Mouse (Mus musculus) Muller cell, postnatal 12 days (primary cell): ENCODE data around the gene Slc44a4.
"Not testable (repeated sequence)": the region's sequence is repeated elsewhere in the genome, so short reads cannot be mapped to it uniquely, and the experiment has no call there.

Experiments
- DNase-seq: peaks from one replicate; pipeline ENCODE4 v3.0.0-alpha.2; 2015; ENCODE audit errors: inconsistent ontology term

The Slc44a4 gene

DNA sequence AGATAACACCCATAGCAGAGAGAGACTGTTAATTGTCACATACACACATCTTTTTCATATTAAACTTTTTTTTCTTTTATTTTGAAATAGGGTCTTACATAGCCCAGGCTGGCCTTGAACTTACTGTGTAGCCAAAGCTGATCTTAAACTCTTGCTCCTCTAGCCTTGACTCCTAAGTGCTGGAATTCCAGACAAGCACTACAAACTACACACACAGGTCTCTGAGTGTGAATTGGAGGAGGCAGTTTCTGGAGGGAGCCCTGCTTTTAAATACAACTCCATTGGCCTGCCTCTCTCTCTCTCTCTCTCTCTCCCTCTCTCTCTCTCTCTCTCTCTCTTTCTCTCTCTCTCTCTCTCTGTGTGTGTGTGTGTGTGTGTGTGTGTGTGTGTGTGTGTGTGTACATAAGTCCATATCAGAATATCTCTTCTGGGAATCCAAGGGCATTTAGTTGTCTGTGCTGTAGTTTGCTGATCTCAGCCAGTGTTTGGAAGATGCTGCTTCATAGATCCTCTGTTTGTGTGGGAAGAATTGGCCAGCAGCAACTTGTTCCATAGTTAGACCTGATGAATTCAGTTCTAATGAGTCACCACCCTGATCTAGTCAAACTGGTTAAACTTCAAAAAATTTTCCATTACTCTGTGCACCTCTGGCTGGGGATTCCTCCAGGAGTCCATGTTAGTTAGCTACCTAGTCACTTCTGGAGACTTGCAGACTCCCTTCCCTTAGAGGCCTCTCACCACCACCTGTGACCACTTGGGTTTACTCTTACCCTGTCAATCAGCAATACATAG lies 46.6 kb downstream of the Slc44a4 start:
- DNase-seq: peak; percentile 63

- no peak for DNase-seq
Observed at GRCm38 (mm10) chr17:34962125-34962524, 47.9 kb downstream of the Slc44a4 start.

GRCm38 (mm10) chr17:34962841-34963240 lies 48.6 kb downstream of the Slc44a4 start:
- DNase-seq: no peak

GRCm38 (mm10) chr17:34964640-34965049 lies 50.4 kb downstream of the Slc44a4 start:
- DNase-seq: no peak

DNA sequence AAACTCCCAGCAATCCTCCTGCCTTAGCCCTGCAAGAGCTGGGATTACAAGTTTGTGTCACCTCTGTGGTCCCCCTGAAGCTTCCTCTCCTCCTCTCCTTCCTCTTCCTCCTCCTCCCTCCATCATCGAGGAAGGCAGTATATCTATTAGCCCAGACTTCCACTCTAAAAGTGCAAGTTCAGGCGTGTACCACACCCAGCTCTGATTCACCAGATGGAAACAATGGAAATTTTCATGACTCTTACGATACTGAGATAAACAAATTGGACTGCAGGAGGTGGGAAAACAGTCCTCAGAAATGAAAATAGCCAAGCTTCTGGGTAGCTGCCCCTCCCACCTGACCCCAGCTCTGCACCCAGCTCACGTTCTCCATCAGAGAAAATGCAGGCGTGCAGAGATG lies 51.4 kb downstream of the Slc44a4 start:
- no peak for DNase-seq

DNA sequence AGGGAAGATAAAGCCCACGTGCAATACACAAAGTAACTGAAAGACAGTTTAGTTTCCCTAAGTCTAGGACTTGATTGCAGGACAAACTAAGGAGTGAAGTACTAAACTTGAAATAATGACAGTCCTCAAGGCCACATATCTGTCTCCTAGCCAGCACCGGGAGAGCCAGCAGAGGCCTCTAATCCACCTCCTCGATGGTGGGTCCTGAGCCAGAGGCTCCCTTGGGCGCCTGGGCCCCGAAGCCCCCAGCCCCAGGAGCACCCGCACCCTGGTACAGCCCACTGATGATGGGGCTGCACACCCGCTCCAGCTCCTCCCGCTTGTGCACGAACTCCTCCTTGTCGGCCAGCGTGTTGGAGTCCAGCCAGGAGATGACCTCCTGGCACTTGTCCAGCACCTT lies 55.6 kb downstream of the Slc44a4 start, which contains the start of gene Gm20481:
Gene Gm20481, plus strand, starts transcription at position 91 of the 400 bp plus-strand sequence.
- not testable (repeated sequence) for DNase-seq

DNA sequence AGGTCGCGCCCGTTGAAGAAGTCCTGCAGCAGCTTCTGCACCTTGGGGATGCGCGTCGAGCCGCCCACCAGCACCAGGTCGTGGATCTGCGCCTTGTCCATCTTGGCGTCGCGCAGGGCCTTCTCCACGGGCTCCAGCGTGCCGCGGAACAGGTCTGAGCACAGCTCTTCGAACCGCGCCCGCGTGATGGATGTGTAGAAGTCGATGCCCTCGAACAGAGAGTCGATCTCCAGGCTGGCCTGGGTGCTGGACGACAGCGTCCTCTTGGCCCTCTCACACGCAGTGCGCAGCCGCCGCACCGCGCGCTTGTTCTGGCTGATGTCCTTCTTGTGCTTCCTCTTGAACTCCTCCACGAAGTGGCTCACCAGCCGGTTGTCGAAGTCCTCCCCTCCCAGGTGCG lies 56.6 kb downstream of the Slc44a4 start:
- DNase-seq: not testable (repeated sequence)

DNA sequence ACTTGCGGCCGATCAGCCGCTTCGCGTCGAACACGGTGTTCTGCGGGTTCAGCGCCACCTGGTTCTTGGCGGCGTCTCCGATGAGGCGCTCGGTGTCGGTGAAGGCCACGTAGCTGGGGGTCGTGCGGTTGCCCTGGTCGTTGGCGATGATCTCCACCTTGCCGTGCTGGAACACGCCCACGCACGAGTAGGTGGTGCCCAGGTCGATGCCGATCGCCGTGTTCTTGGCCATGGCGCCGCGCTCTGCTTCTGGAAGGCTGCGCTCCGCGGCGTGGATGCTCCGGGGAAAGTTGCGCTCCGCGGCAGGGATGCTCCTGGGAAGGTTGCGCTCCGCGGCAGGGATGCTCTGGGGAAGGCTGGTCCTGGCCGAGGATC lies 57.4 kb downstream of the Slc44a4 start:
- not testable (repeated sequence) for DNase-seq

- peak; percentile 88 for DNase-seq
Observed at GRCm38 (mm10) chr17:34972069-34972749, 57.9 kb downstream of the Slc44a4 start, which contains the start of the genes Hspa1a and Hspa1l. Gene Hspa1a, minus strand, starts transcription at chr17:34972156. Gene Hspa1l, plus strand, starts transcription at chr17:34972703.

DNA sequence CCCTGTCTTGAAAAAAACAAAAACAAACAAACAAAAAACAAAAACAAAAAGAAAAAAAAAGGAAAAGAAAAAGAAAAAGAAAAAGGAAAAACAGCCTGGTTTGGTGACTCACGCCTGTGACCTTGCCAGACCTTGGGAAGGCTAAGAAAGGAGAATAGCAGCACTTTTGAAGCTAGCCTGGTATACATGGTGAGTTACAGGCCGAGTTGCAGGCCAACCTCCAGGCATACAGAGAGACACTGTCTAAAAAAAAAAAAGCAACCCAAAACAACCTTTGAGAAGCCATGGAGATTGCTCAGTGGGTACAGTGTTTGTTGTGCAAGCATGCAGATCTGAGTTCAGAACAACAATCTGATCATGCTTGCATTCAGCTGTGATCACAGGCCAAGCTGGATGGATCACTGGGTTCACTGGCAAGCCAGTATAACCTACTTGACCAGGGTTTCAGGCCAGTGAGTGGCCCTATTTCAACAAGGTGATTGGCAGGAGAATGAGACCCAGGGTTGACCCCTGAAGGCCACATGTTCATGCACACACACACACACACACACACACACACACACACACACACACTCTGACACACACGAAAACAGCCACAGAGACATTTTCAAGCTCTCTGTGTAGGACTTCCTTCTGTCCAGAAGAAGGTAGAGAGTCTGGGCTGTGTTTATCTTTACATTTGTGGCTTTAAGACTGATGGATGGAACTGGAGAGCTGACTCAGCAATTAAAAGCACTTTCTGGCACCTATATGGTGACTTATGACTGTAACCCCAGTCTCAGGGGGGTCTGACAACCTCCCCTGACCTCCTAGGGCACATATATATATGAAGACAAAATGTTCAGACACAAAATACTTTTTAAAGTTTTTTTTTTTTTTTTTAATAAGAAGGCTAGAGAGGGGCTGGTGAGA lies 61.6 kb downstream of the Slc44a4 start:
- DNase-seq: no peak

GRCm38 (mm10) chr17:34977000-34977399 lies 62.7 kb downstream of the Slc44a4 start:
- no peak for DNase-seq

- no peak for DNase-seq
Observed at GRCm38 (mm10) chr17:34978239-34978638, 64.0 kb downstream of the Slc44a4 start.

DNA sequence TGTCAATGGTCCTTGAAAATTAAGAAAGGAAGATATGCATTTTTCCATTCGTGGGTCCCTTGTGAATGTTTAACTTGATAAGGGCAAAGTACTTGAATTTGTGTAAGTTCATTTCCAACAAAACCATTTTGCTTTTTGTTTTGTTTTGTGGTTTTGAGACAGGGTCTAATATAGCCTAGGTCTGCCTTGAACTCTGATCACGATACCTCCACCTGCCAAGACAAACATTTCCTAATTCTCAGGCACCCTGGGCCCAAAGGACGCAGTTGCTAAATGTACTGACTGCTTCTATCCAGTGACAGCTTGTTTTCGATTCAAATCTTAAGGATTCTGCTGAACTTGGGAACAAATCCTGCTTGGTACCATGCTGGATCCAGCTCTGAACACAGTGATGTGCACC lies 65.4 kb downstream of the Slc44a4 start:
- DNase-seq: no peak
